ENCODE assay signal across 21 mouse cellular contexts in the genomic region with DNA sequence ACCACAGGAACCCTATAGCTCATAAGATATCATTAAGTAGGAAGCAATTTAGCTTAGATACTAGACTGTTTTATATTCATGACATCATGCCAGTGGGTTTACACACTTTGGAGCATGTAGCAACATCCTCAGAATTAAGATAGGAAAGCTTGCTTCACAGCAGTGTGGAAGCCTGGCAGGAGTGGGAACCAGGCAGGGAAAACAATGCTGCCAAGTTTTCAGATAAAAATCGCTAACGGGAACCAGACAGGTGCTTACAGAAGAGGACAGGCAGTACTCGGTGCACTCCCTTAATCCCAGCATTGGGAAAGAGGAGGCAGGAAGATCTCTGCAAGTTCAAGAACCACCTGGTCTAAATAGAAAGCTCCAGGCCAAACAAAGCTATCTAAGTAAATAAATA. TPM values are rescaled to one million over a fixed set of nuclear protein-coding genes. Genes with fewer than 3 reads are reported as not detected.
"Had no signal": no experiment of that assay in that cellular context is flagged by ENCODE, and none has a peak within 500 bp of the region (broad histone marks: within the 10 kb centered on the region; RNA-seq: fewer than 3 reads in every experiment).

No protein-coding gene starts in this region.

- H3K27me3 ChIP-seq: neural tube, embryonic 13.5 days; neural tube, embryonic 15.5 days; stomach, embryonic 15.5 days had no signal

- H3K4me1 ChIP-seq: neural tube, embryonic 13.5 days; neural tube, embryonic 15.5 days; stomach, embryonic 15.5 days had no signal

- H3K9me3 ChIP-seq: neural tube, embryonic 13.5 days; neural tube, embryonic 15.5 days; stomach, embryonic 15.5 days had no signal

- DNase-seq: retina, postnatal 1 day; right cerebral cortex, adult 18-20 months; right cerebral cortex, postnatal 14 days; right cerebral cortex, postnatal 25 days; right cerebral cortex, postnatal 4 days; spleen, adult 18-20 months; thymus, adult 18-20 months; thymus, adult 2 months; thymus, postnatal 14 days; thymus, postnatal 25 days; thymus, postnatal 36 days; thymus, postnatal 4 days had no signal

- H3K4me2 ChIP-seq: neural tube, embryonic 13.5 days; neural tube, embryonic 15.5 days; stomach, embryonic 15.5 days had no signal

- H3K4me3 ChIP-seq: neural tube, embryonic 13.5 days; neural tube, embryonic 15.5 days; stomach, embryonic 15.5 days had no signal

- H3K27ac ChIP-seq: neural tube, embryonic 13.5 days; neural tube, embryonic 15.5 days; stomach, embryonic 15.5 days; stomach, postnatal 0 days had no signal

- H3K9ac ChIP-seq: neural tube, embryonic 13.5 days; neural tube, embryonic 15.5 days; stomach, embryonic 15.5 days had no signal

- H3K36me3 ChIP-seq: neural tube, embryonic 13.5 days; neural tube, embryonic 15.5 days; stomach, embryonic 15.5 days had no signal

RNA-seq across cellular contexts. Expression of a gene that starts 1.3 kb away (rescaled TPM):
- total RNA-seq: neutrophil, adult 5-6 weeks had no signal
- polyA plus RNA-seq: small intestine, adult 2 months; spleen, adult 2 months; stomach, embryonic 14.5 days; stomach, embryonic 15.5 days; stomach, embryonic 16.5 days had no signal
